Mouse (Mus musculus) E14TG2a.4 (cell line): ENCODE data around the gene Fads1.

Source experiments
- CTCF ChIP-seq: conservative IDR thresholded peaks from 2 replicates; pipeline ENCODE4 v1.5.1; 2014; ENCODE audit warnings: low read length
- NANOG ChIP-seq: IDR thresholded peaks from 2 replicates; pipeline ENCODE4 v1.6.1; 2014; ENCODE audit warnings: borderline replicate concordance, low read length, mixed read lengths
- POU5F1 ChIP-seq: IDR thresholded peaks from 2 replicates; pipeline ENCODE4 v1.6.1; 2014; ENCODE audit warnings: low read length, borderline replicate concordance

DNA sequence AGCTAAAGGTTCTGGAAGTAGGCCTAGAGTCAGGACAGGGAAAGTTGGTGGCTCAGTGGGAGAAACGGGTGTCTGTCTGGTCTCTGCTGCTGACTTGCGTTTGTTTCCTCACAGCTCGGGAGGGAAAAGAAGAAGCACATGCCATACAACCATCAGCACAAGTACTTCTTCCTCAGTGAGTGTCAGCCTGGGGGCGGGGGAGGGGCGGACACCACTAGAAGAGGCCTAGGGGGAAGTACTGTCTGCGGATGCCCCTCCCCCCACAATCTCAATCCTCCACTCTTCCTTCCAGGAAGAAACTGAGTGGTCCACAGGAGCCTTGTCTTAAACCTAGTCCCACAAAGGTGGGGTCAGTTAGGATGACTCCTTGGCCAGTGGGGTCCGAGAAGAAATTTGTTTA lies 8.6 kb downstream of the Fads1 start:
- TF ChIP-seq CTCF (no peak), NANOG (no peak), POU5F1 (no peak)
